Mouse (Mus musculus): ENCODE data around the gene Ssh2. TPM values are rescaled to one million over a fixed set of nuclear protein-coding genes. Genes with fewer than 3 reads are reported as not detected.

Ssh2 gene
- polyA plus RNA-seq, 1 experiment from 2014 or later: 13.8 TPM

- Histone ChIP-seq H3K4me3 (ENCODE audit: low read length) (no peak overlapping the region), H3K4me1 (ENCODE audit: control insufficient read depth, insufficient read depth, low read depth, low read length) (no peaks in the 10 kb centered on the region), H3K9ac (ENCODE audit: low read depth, low read length) (no peak overlapping the region), H3K4me2 (ENCODE audit: low read length) (no peak overlapping the region), H3K27me3 (replicated peaks; ENCODE audit: control insufficient read depth, insufficient read depth, low read length) (no peaks in the 10 kb centered on the region), H3K27ac (ENCODE audit: low read depth, low read length) (no peak overlapping the region), H3K36me3 (ENCODE audit: control insufficient read depth, insufficient read depth, low read length) (no peaks in the 10 kb centered on the region), H3K9me3 (ENCODE audit: control insufficient read depth, low read length) (no peaks in the 10 kb centered on the region)
- no peak for ATAC-seq
- WGBS: 11% methylated on average over 1 of the region's 1 CpGs
Observed at GRCm38 (mm10) chr11:77308533-77308932, 92.4 kb downstream of the Ssh2 start.

- H3K9ac ChIP-seq (ENCODE audit: low read depth, low read length): no peak overlapping the region
- ATAC-seq: no peak
- no peak overlapping the region for H3K27ac ChIP-seq (ENCODE audit: low read depth, low read length)
- no peak overlapping the region for H3K4me2 ChIP-seq (ENCODE audit: low read length)
- H3K9me3 ChIP-seq (ENCODE audit: control insufficient read depth, low read length): no peaks in the 10 kb centered on the region
- H3K4me1 ChIP-seq (ENCODE audit: control insufficient read depth, insufficient read depth, low read depth, low read length): no peaks in the 10 kb centered on the region
- 45% methylated on average over 3 of the region's 3 CpGs for WGBS
- no peak overlapping the region for H3K4me3 ChIP-seq (ENCODE audit: low read length)
- no peaks in the 10 kb centered on the region for H3K36me3 ChIP-seq (ENCODE audit: control insufficient read depth, insufficient read depth, low read length)
- no peaks in the 10 kb centered on the region for H3K27me3 ChIP-seq (replicated peaks; ENCODE audit: control insufficient read depth, insufficient read depth, low read length)
Observed at GRCm38 (mm10) chr11:77317721-77318477, 101.8 kb downstream of the Ssh2 start.

DNA sequence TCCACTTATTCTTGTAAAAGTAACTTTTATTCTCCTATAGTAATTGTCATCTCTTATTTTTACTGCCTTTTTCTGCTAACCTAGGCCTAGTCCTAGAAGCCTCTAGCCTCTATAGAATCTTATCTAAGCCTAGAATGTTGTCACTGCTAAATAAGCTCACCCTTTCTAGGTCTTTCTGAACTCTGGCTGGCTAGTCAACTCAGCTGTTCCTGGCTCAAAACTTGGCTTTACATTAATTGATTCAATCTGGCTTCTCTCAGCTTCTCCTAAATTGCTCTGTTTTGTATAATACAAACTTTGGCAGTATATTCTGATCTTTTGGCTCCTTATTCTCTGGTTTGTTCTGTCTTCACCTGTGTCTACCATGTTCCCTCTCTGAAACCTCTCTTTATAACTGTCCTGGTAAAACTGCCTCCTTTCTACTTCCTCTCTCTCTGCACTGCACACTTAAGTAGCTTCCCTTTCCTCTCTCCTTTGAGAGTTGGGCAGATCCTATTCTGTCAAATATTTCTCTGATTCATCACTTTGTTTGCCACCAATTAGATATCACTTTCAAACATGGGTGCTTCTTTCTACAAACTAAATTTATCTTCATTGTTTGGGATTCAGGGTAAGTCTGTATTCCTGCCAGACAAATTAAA is 102.5 kb downstream of the Ssh2 start:
- Histone ChIP-seq H3K9ac (ENCODE audit: low read depth, low read length) (no peak overlapping the region), H3K27me3 (replicated peaks; ENCODE audit: control insufficient read depth, insufficient read depth, low read length) (no peaks in the 10 kb centered on the region), H3K36me3 (ENCODE audit: control insufficient read depth, insufficient read depth, low read length) (no peaks in the 10 kb centered on the region), H3K4me2 (ENCODE audit: low read length) (no peak overlapping the region), H3K27ac (ENCODE audit: low read depth, low read length) (no peak overlapping the region), H3K9me3 (ENCODE audit: control insufficient read depth, low read length) (no peaks in the 10 kb centered on the region), H3K4me1 (ENCODE audit: control insufficient read depth, insufficient read depth, low read depth, low read length) (no peaks in the 10 kb centered on the region), H3K4me3 (ENCODE audit: low read length) (no peak overlapping the region)
- no peak for ATAC-seq

DNA sequence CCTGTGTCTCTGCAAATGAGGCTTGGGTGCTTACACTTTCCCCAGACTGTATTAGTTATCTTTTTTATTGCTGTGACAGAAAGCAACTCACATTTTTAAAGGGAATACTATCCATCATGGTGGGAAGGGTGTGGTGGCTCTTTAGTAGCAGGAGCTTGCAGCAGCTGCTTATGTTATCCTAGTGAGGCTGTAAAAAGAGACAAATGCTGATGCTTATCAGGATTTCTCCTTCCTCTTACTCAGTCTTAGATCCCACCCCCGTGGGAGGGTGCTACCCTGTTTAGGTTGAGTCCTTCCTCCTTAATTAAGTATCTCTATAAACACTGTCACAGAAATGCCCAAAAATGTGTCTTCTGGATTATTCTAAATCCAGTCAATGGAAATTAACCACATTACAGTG is 105.1 kb downstream of the Ssh2 start:
- Histone ChIP-seq H3K4me3 (ENCODE audit: low read length) (no peak overlapping the region), H3K4me1 (ENCODE audit: control insufficient read depth, insufficient read depth, low read depth, low read length) (no peaks in the 10 kb centered on the region), H3K4me2 (ENCODE audit: low read length) (no peak overlapping the region), H3K27me3 (replicated peaks; ENCODE audit: control insufficient read depth, insufficient read depth, low read length) (no peaks in the 10 kb centered on the region), H3K9me3 (ENCODE audit: control insufficient read depth, low read length) (no peaks in the 10 kb centered on the region), H3K27ac (ENCODE audit: low read depth, low read length) (no peak overlapping the region), H3K9ac (ENCODE audit: low read depth, low read length) (no peak overlapping the region), H3K36me3 (ENCODE audit: control insufficient read depth, insufficient read depth, low read length) (no peaks in the 10 kb centered on the region)
- WGBS: 83% methylated on average over 1 of the region's 1 CpGs
- no peak for ATAC-seq

- WGBS: 87% methylated on average over 2 of the region's 2 CpGs
- Histone ChIP-seq H3K36me3 (ENCODE audit: control insufficient read depth, insufficient read depth, low read length) (0 out of 2 replicates have a peak, but pooled peaks cover 2% of the 10 kb centered on the region), H3K4me2 (ENCODE audit: low read length) (no peak overlapping the region), H3K4me3 (ENCODE audit: low read length) (no peak overlapping the region), H3K9me3 (ENCODE audit: control insufficient read depth, low read length) (no peaks in the 10 kb centered on the region), H3K4me1 (ENCODE audit: control insufficient read depth, insufficient read depth, low read depth, low read length) (no peaks in the 10 kb centered on the region), H3K27me3 (replicated peaks; ENCODE audit: control insufficient read depth, insufficient read depth, low read length) (no peaks in the 10 kb centered on the region), H3K9ac (ENCODE audit: low read depth, low read length) (no peak overlapping the region), H3K27ac (ENCODE audit: low read depth, low read length) (no peak overlapping the region)
- no peak for ATAC-seq
Observed at GRCm38 (mm10) chr11:77330529-77330928, 114.4 kb downstream of the Ssh2 start.

GRCm38 (mm10) chr11:77347273-77347672 is 131.2 kb downstream of the Ssh2 start:
- H3K36me3 ChIP-seq (ENCODE audit: control insufficient read depth, insufficient read depth, low read length): no peaks in the 10 kb centered on the region
- H3K27ac ChIP-seq (ENCODE audit: low read depth, low read length): no peak overlapping the region
- ATAC-seq: no peak
- no peak overlapping the region for H3K9ac ChIP-seq (ENCODE audit: low read depth, low read length)
- H3K9me3 ChIP-seq (ENCODE audit: control insufficient read depth, low read length): no peaks in the 10 kb centered on the region
- peaks cover 4% of the 10 kb centered on the region for H3K27me3 ChIP-seq (replicated peaks; ENCODE audit: control insufficient read depth, insufficient read depth, low read length)
- H3K4me3 ChIP-seq (ENCODE audit: low read length): no peak overlapping the region
- no peak overlapping the region for H3K4me2 ChIP-seq (ENCODE audit: low read length)
- peaks cover 8% of the 10 kb centered on the region; the same call in 1 of the 2 replicates for H3K4me1 ChIP-seq (ENCODE audit: control insufficient read depth, insufficient read depth, low read depth, low read length)
- 64% methylated on average over 4 of the region's 4 CpGs for WGBS

DNA sequence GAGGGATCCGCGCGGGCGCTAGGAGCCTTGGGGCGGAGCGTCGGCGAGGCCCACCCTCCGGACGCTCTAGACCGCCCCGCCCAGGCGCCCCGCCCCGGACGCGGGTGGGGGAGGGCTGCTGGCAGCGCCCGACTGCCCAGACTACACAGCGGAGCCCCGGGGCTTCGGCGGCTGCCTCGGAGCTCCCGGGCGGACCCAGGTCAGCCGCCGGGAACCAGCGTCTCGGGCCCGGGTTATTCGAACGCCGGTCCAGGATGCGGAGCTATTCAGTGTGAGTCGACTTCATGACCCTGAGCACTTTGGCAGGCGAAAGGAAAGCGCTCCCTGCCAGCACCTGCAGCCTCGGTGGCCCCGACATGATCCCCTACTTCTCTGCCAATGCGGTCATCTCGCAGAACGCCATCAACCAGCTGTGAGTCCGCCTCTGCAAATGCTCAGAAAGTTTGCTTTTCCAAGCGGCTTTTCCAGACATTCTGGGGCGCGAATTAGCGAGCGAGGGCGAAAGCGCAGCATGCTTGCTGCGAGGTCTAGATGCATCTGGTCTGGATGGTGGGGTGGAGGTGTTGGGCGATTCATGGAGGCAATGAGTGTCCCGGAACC is 132.2 kb downstream of the Ssh2 start:
- no peaks in the 10 kb centered on the region for H3K36me3 ChIP-seq (ENCODE audit: control insufficient read depth, insufficient read depth, low read length)
- peak overlapping the region; percentile 71 for H3K9ac ChIP-seq (ENCODE audit: low read depth, low read length)
- H3K4me1 ChIP-seq (ENCODE audit: control insufficient read depth, insufficient read depth, low read depth, low read length): peaks cover 8% of the 10 kb centered on the region; the same call in 1 of the 2 replicates
- peak overlapping the region; percentile 90 for H3K4me2 ChIP-seq (ENCODE audit: low read length)
- peaks cover 4% of the 10 kb centered on the region for H3K27me3 ChIP-seq (replicated peaks; ENCODE audit: control insufficient read depth, insufficient read depth, low read length)
- H3K4me3 ChIP-seq (ENCODE audit: low read length): peak overlapping the region; percentile 64
- 0 out of 2 replicates have a peak overlapping the region, but pooled peaks have one; percentile 2 for H3K27ac ChIP-seq (ENCODE audit: low read depth, low read length)
- WGBS: under 1% methylated on average over 48 of the region's 54 CpGs
- H3K9me3 ChIP-seq (ENCODE audit: control insufficient read depth, low read length): no peaks in the 10 kb centered on the region
- peak; percentile 98 for ATAC-seq

- ATAC-seq: no peak
- Histone ChIP-seq H3K27me3 (replicated peaks; ENCODE audit: control insufficient read depth, insufficient read depth, low read length) (peaks cover 4% of the 10 kb centered on the region), H3K9ac (ENCODE audit: low read depth, low read length) (no peak overlapping the region; the same call in 1 of the 2 replicates), H3K9me3 (ENCODE audit: control insufficient read depth, low read length) (no peaks in the 10 kb centered on the region), H3K4me1 (ENCODE audit: control insufficient read depth, insufficient read depth, low read depth, low read length) (peaks cover 8% of the 10 kb centered on the region; the same call in 1 of the 2 replicates), H3K27ac (ENCODE audit: low read depth, low read length) (no peak overlapping the region), H3K36me3 (ENCODE audit: control insufficient read depth, insufficient read depth, low read length) (no peaks in the 10 kb centered on the region), H3K4me2 (ENCODE audit: low read length) (peak overlapping the region; percentile 90), H3K4me3 (ENCODE audit: low read length) (peak overlapping the region; percentile 64)
- 41% methylated on average over 6 of the region's 6 CpGs for WGBS
Observed at GRCm38 (mm10) chr11:77348985-77349384, 132.9 kb downstream of the Ssh2 start.

DNA sequence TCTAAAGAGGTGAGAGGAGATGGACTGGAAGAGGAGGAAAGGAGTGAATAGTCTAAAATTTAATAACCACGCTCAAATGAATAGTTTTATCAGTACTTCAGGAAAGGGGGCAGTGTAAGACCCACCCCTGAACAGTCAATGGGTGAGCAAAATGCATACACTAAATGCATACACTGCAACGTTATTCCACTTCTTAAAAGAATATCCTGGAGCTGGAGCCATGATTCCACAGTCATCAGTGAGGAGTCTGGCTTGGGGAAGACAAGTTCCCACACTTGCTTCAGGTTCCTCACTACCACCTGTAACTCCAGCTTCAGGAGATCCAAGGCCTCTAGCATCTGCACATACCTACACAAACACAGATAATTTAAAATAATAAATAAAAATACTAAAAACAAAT is 133.6 kb downstream of the Ssh2 start:
- no peak for ATAC-seq
- no peak overlapping the region for H3K4me2 ChIP-seq (ENCODE audit: low read length)
- no peaks in the 10 kb centered on the region for H3K9me3 ChIP-seq (ENCODE audit: control insufficient read depth, low read length)
- no peak overlapping the region for H3K4me3 ChIP-seq (ENCODE audit: low read length)
- no peak overlapping the region for H3K9ac ChIP-seq (ENCODE audit: low read depth, low read length)
- no peaks in the 10 kb centered on the region for H3K36me3 ChIP-seq (ENCODE audit: control insufficient read depth, insufficient read depth, low read length)
- peaks cover 8% of the 10 kb centered on the region; the same call in 1 of the 2 replicates for H3K4me1 ChIP-seq (ENCODE audit: control insufficient read depth, insufficient read depth, low read depth, low read length)
- H3K27ac ChIP-seq (ENCODE audit: low read depth, low read length): no peak overlapping the region
- H3K27me3 ChIP-seq (replicated peaks; ENCODE audit: control insufficient read depth, insufficient read depth, low read length): peaks cover 4% of the 10 kb centered on the region
- WGBS: 78% methylated on average over 2 of the region's 2 CpGs
